ENCODE assay signal across 16 mouse cellular contexts in genomic region chr4:32293686-32294265, GRCm38 (mm10). TPM values are rescaled to one million over a fixed set of nuclear protein-coding genes. Genes with fewer than 3 reads are reported as not detected.
A peak's percentile ranks its signal among the peaks of the same experiment; 100 is the strongest.
DNase-seq lines count a peak whose midpoint lies in the region; ATAC-seq lines count a peak whose summit lies in the region.
"Had no signal": no experiment of that assay in that cellular context is flagged by ENCODE, and none has a peak within 500 bp of the region (broad histone marks: within the 10 kb centered on the region; RNA-seq: fewer than 3 reads in every experiment).

No protein-coding gene starts in this region.

- no peak for ATAC-seq in hindbrain, embryonic 13.5 days (ENCODE audit: low FRiP score)
- peak; percentile 26 for ATAC-seq in CD4-positive, CD25-positive, alpha-beta regulatory T cell, adult 4 months
- ATAC-seq in hindbrain, embryonic 16.5 days = no peak
- no peak for ATAC-seq in liver, embryonic 12.5 days
- ATAC-seq: intestine, embryonic 16.5 days had no signal

- no peaks in the 10 kb centered on the region for H3K27me3 ChIP-seq in hindbrain, embryonic 13.5 days
- no peaks in the 10 kb centered on the region for H3K27me3 ChIP-seq in hindbrain, embryonic 10.5 days (ENCODE audit: insufficient read depth, poor library complexity, severe bottlenecking)
- no peaks in the 10 kb centered on the region for H3K27me3 ChIP-seq in hindbrain, embryonic 16.5 days (replicated peaks; ENCODE audit: control insufficient read depth, insufficient read depth, low read length)
- H3K27me3 ChIP-seq in liver, embryonic 12.5 days (replicated peaks) = no peaks in the 10 kb centered on the region

- no peak overlapping the region for H3K4me3 ChIP-seq in hindbrain, embryonic 13.5 days
- H3K4me3 ChIP-seq in hindbrain, embryonic 10.5 days = no peak overlapping the region
- H3K4me3 ChIP-seq in hindbrain, embryonic 16.5 days (ENCODE audit: low read length) = no peak overlapping the region
- no peak overlapping the region for H3K4me3 ChIP-seq in liver, embryonic 12.5 days
- H3K4me3 ChIP-seq: erythroblast, embryonic 14.5 days; myocyte had no signal

- no peaks in the 10 kb centered on the region for H3K9me3 ChIP-seq in hindbrain, embryonic 13.5 days
- H3K9me3 ChIP-seq in hindbrain, embryonic 10.5 days = no peaks in the 10 kb centered on the region
- no peaks in the 10 kb centered on the region for H3K9me3 ChIP-seq in hindbrain, embryonic 16.5 days (ENCODE audit: control insufficient read depth, low read length)
- no peaks in the 10 kb centered on the region for H3K9me3 ChIP-seq in liver, embryonic 12.5 days (replicated peaks)

- peaks cover 51% of the 10 kb centered on the region for H3K4me1 ChIP-seq in hindbrain, embryonic 13.5 days (replicated peaks)
- H3K4me1 ChIP-seq in hindbrain, embryonic 10.5 days (replicated peaks) = peaks cover 58% of the 10 kb centered on the region
- peaks cover 15% of the 10 kb centered on the region for H3K4me1 ChIP-seq in hindbrain, embryonic 16.5 days (ENCODE audit: control insufficient read depth, insufficient read depth, low read depth, low read length)
- peaks cover 33% of the 10 kb centered on the region for H3K4me1 ChIP-seq in liver, embryonic 12.5 days

- H3K4me2 ChIP-seq in hindbrain, embryonic 13.5 days = no peak overlapping the region
- no peak overlapping the region for H3K4me2 ChIP-seq in hindbrain, embryonic 16.5 days (ENCODE audit: low read length)
- H3K4me2 ChIP-seq in liver, embryonic 12.5 days = no peak overlapping the region

- H3K27ac ChIP-seq in hindbrain, embryonic 13.5 days = 0 out of 2 replicates have a peak overlapping the region, but pooled peaks have one; percentile 70
- no peak overlapping the region for H3K27ac ChIP-seq in hindbrain, embryonic 10.5 days
- 0 out of 2 replicates have a peak overlapping the region, but pooled peaks have one; percentile 8 for H3K27ac ChIP-seq in hindbrain, embryonic 16.5 days (ENCODE audit: low read depth, low read length)
- H3K27ac ChIP-seq in liver, embryonic 12.5 days = no peak overlapping the region

- no peak overlapping the region for H3K9ac ChIP-seq in hindbrain, embryonic 13.5 days
- H3K9ac ChIP-seq in hindbrain, embryonic 16.5 days (ENCODE audit: low read depth, low read length) = no peak overlapping the region
- no peak overlapping the region for H3K9ac ChIP-seq in liver, embryonic 12.5 days

- H3K36me3 ChIP-seq in hindbrain, embryonic 13.5 days = no peaks in the 10 kb centered on the region
- no peaks in the 10 kb centered on the region for H3K36me3 ChIP-seq in hindbrain, embryonic 10.5 days
- no peaks in the 10 kb centered on the region for H3K36me3 ChIP-seq in hindbrain, embryonic 16.5 days (ENCODE audit: control insufficient read depth, insufficient read depth, low read length)
- H3K36me3 ChIP-seq in liver, embryonic 12.5 days = no peaks in the 10 kb centered on the region

- 39% methylated on average over 7 of the region's 7 CpGs for WGBS in hindbrain, embryonic 13.5 days
- WGBS in hindbrain, embryonic 10.5 days = 58% methylated on average over 7 of the region's 7 CpGs
- WGBS in hindbrain, embryonic 16.5 days = 30% methylated on average over 7 of the region's 7 CpGs
- WGBS in liver, embryonic 12.5 days (ENCODE audit: insufficient replicate concordance) = 64% methylated on average over 7 of the region's 7 CpGs

- peak; percentile 44 for DNase-seq in embryo, embryonic 11 days
- DNase-seq in embryo, embryonic 9.5 days (ENCODE audit: extremely low spot score) = no peak
- DNase-seq in hindbrain, embryonic 10.5 days (ENCODE audit: low spot score) = no peak
- DNase-seq in cerebellum, adult 11-12 months = no peak
- DNase-seq: cerebellum, postnatal 36 days; heart, adult 18-20 months; heart, postnatal 10 days; liver; lung, adult 2 months had no signal

RNA-seq across cellular contexts. Expression of gene Bach2, which starts 55.2 kb away (rescaled TPM):
- polyA plus RNA-seq in hindbrain, embryonic 13.5 days (2015; fragmentation: Nextera tagmentation; extraction: Ambion mirVana) = 28.5 and 29.4 TPM in 2 replicates
- 9.5 and 13.4 TPM in 2 replicates for polyA plus RNA-seq in hindbrain, embryonic 10.5 days (2016; fragmentation: Nextera tagmentation; extraction: Ambion mirVana)
- 10 to 100 TPM; 21.5 to 23.6 TPM for polyA plus RNA-seq in CD4-positive, CD25-positive, alpha-beta regulatory T cell, adult 4 months (2017; shearing (Covaris generic))
- polyA plus RNA-seq in hindbrain, embryonic 16.5 days (2015; fragmentation: Nextera tagmentation; extraction: Ambion mirVana) = 19.1 and 20.4 TPM in 2 replicates
- polyA plus RNA-seq in liver, embryonic 12.5 days (2016; fragmentation: Nextera tagmentation; extraction: Ambion mirVana) = 1.1 and 1.8 TPM in 2 replicates

Comparison
In these comparisons a context has a peak if more than half of its experiments do, and no peak if none do; other contexts are left out.
1. H3K27ac ChIP-seq: peak in hindbrain, embryonic 13.5 days (single experiment) and hindbrain, embryonic 16.5 days (single experiment); none in hindbrain, embryonic 10.5 days (single experiment) and liver, embryonic 12.5 days (single experiment).